Mouse (Mus musculus): ENCODE data around the gene Mmp2. TPM values are rescaled to one million over a fixed set of nuclear protein-coding genes. Genes with fewer than 3 reads are reported as not detected.
"Not testable (repeated sequence)": the region's sequence is repeated elsewhere in the genome, so short reads cannot be mapped to it uniquely, and the experiment has no call there.

The Mmp2 gene
- polyA plus RNA-seq, 1 experiment from 2014 or later, result 111 TPM

- H3K4me3 ChIP-seq, result no peak overlapping the region
- H3K27me3 ChIP-seq, result no peaks in the 10 kb centered on the region
- no peaks in the 10 kb centered on the region for H3K9me3 ChIP-seq (replicated peaks)
- 0 out of 2 replicates have a peak overlapping the region, but pooled peaks have one; percentile 23 for H3K27ac ChIP-seq
- no peak overlapping the region for H3K9ac ChIP-seq
- no peak overlapping the region for H3K4me2 ChIP-seq (replicated peaks)
- ATAC-seq (ENCODE audit: low FRiP score), result no peak
- 43% methylated on average over 7 of the region's 7 CpGs for WGBS
- no peaks in the 10 kb centered on the region for H3K36me3 ChIP-seq
- peaks cover 7% of the 10 kb centered on the region; the same call in 1 of the 2 replicates for H3K4me1 ChIP-seq
Observed at GRCm38 (mm10) chr8:92870281-92870680, 43.2 kb downstream of the Mmp2 start.

GRCm38 (mm10) chr8:92872063-92872759 is 45.1 kb downstream of the Mmp2 start:
- H3K4me1 ChIP-seq, result peaks cover 7% of the 10 kb centered on the region; the same call in 1 of the 2 replicates
- H3K27me3 ChIP-seq, result no peaks in the 10 kb centered on the region
- no peaks in the 10 kb centered on the region for H3K9me3 ChIP-seq (replicated peaks)
- ATAC-seq (ENCODE audit: low FRiP score), result no peak
- H3K4me2 ChIP-seq (replicated peaks), result no peak overlapping the region
- WGBS, result 63% methylated on average over 10 of the region's 10 CpGs
- H3K9ac ChIP-seq, result no peak overlapping the region
- no peak overlapping the region for H3K27ac ChIP-seq
- H3K4me3 ChIP-seq, result no peak overlapping the region
- no peaks in the 10 kb centered on the region for H3K36me3 ChIP-seq

- no peak overlapping the region for H3K9ac ChIP-seq
- H3K36me3 ChIP-seq, result no peaks in the 10 kb centered on the region
- H3K4me1 ChIP-seq, result no peaks in the 10 kb centered on the region
- ATAC-seq (ENCODE audit: low FRiP score), result no peak
- no peaks in the 10 kb centered on the region for H3K27me3 ChIP-seq
- WGBS, result 55% methylated on average over 10 of the region's 10 CpGs
- no peaks in the 10 kb centered on the region for H3K9me3 ChIP-seq (replicated peaks)
- no peak overlapping the region for H3K4me2 ChIP-seq (replicated peaks)
- no peak overlapping the region for H3K4me3 ChIP-seq
- no peak overlapping the region for H3K27ac ChIP-seq
Observed at GRCm38 (mm10) chr8:92875795-92876194, 48.7 kb downstream of the Mmp2 start.

- Histone ChIP-seq H3K27me3 (no peaks in the 10 kb centered on the region), H3K4me1 (no peaks in the 10 kb centered on the region), H3K9me3 (replicated peaks) (no peaks in the 10 kb centered on the region), H3K36me3 (no peaks in the 10 kb centered on the region), H3K9ac (no peak overlapping the region), H3K4me2 (replicated peaks) (no peak overlapping the region), H3K27ac (no peak overlapping the region), H3K4me3 (no peak overlapping the region)
- WGBS, result 67% methylated on average over 4 of the region's 4 CpGs
- ATAC-seq (ENCODE audit: low FRiP score), result no peak
Observed at GRCm38 (mm10) chr8:92881247-92881646, 54.2 kb downstream of the Mmp2 start.

GRCm38 (mm10) chr8:92883771-92884170 is 56.7 kb downstream of the Mmp2 start:
- Histone ChIP-seq H3K9ac (no peak overlapping the region), H3K36me3 (no peaks in the 10 kb centered on the region), H3K4me1 (no peaks in the 10 kb centered on the region), H3K9me3 (replicated peaks) (no peaks in the 10 kb centered on the region), H3K4me2 (replicated peaks) (no peak overlapping the region), H3K27ac (no peak overlapping the region), H3K4me3 (no peak overlapping the region), H3K27me3 (no peaks in the 10 kb centered on the region)
- WGBS, result 85% methylated on average over 2 of the region's 2 CpGs
- no peak for ATAC-seq (ENCODE audit: low FRiP score)

- not testable (repeated sequence) for H3K9ac ChIP-seq; H3K27me3 ChIP-seq; H3K27ac ChIP-seq; H3K4me3 ChIP-seq; H3K4me2 ChIP-seq (replicated peaks); H3K9me3 ChIP-seq (replicated peaks); H3K4me1 ChIP-seq; H3K36me3 ChIP-seq; ATAC-seq (ENCODE audit: low FRiP score)
- WGBS, result 79% methylated on average over 3 of the region's 3 CpGs
Observed at GRCm38 (mm10) chr8:92892216-92892615, 65.1 kb downstream of the Mmp2 start.

GRCm38 (mm10) chr8:92893870-92894269 is 66.8 kb downstream of the Mmp2 start:
- Histone ChIP-seq H3K4me2 (replicated peaks) (no peak overlapping the region), H3K4me1 (no peaks in the 10 kb centered on the region), H3K4me3 (no peak overlapping the region), H3K9ac (no peak overlapping the region), H3K9me3 (replicated peaks) (no peaks in the 10 kb centered on the region), H3K27ac (no peak overlapping the region), H3K27me3 (no peaks in the 10 kb centered on the region), H3K36me3 (no peaks in the 10 kb centered on the region)
- 81% methylated on average over 2 of the region's 2 CpGs for WGBS
- ATAC-seq (ENCODE audit: low FRiP score), result no peak

- ATAC-seq (ENCODE audit: low FRiP score), result no peak
- Histone ChIP-seq H3K4me2 (replicated peaks) (no peak overlapping the region), H3K27me3 (no peaks in the 10 kb centered on the region), H3K9me3 (replicated peaks) (no peaks in the 10 kb centered on the region), H3K36me3 (no peaks in the 10 kb centered on the region), H3K4me3 (no peak overlapping the region), H3K9ac (no peak overlapping the region), H3K4me1 (no peaks in the 10 kb centered on the region), H3K27ac (no peak overlapping the region)
- 90% methylated on average over 7 of the region's 7 CpGs for WGBS
Observed at GRCm38 (mm10) chr8:92895053-92895452, 68.0 kb downstream of the Mmp2 start.

GRCm38 (mm10) chr8:92896056-92896455 is 69.0 kb downstream of the Mmp2 start:
- no peaks in the 10 kb centered on the region for H3K9me3 ChIP-seq (replicated peaks)
- no peak overlapping the region for H3K27ac ChIP-seq
- no peak overlapping the region for H3K9ac ChIP-seq
- 87% methylated on average over 1 of the region's 1 CpGs for WGBS
- no peaks in the 10 kb centered on the region for H3K36me3 ChIP-seq
- no peaks in the 10 kb centered on the region for H3K27me3 ChIP-seq
- H3K4me1 ChIP-seq, result no peaks in the 10 kb centered on the region
- no peak for ATAC-seq (ENCODE audit: low FRiP score)
- no peak overlapping the region for H3K4me3 ChIP-seq
- H3K4me2 ChIP-seq (replicated peaks), result no peak overlapping the region

- 77% methylated on average over 5 of the region's 5 CpGs for WGBS
- H3K9me3 ChIP-seq (replicated peaks), result no peaks in the 10 kb centered on the region
- no peak for ATAC-seq (ENCODE audit: low FRiP score)
- H3K27ac ChIP-seq, result no peak overlapping the region
- H3K36me3 ChIP-seq, result no peaks in the 10 kb centered on the region
- no peaks in the 10 kb centered on the region for H3K4me1 ChIP-seq
- H3K9ac ChIP-seq, result no peak overlapping the region
- no peak overlapping the region for H3K4me2 ChIP-seq (replicated peaks)
- H3K27me3 ChIP-seq, result no peaks in the 10 kb centered on the region
- no peak overlapping the region for H3K4me3 ChIP-seq
Observed at GRCm38 (mm10) chr8:92896611-92897010, 69.5 kb downstream of the Mmp2 start.

GRCm38 (mm10) chr8:92897794-92898193 is 70.7 kb downstream of the Mmp2 start:
- WGBS, result 76% methylated on average over 4 of the region's 4 CpGs
- no peak for ATAC-seq (ENCODE audit: low FRiP score)

GRCm38 (mm10) chr8:92899590-92899989 is 72.5 kb downstream of the Mmp2 start:
- WGBS, result 85% methylated on average over 9 of the region's 9 CpGs

More at GRCm38 (mm10) chr8:92897794-92898193, 70.7 kb downstream of the Mmp2 start:
- Histone ChIP-seq H3K4me3 (no peak overlapping the region), H3K27me3 (no peaks in the 10 kb centered on the region), H3K36me3 (no peaks in the 10 kb centered on the region), H3K4me2 (replicated peaks) (no peak overlapping the region), H3K27ac (no peak overlapping the region), H3K4me1 (no peaks in the 10 kb centered on the region), H3K9me3 (replicated peaks) (no peaks in the 10 kb centered on the region), H3K9ac (no peak overlapping the region)

GRCm38 (mm10) chr8:92901107-92901506 is 74.0 kb downstream of the Mmp2 start, which contains the start of gene Capns2:
Gene Capns2, plus strand, starts transcription at chr8:92901407.
- no peaks in the 10 kb centered on the region for H3K36me3 ChIP-seq
- no peaks in the 10 kb centered on the region for H3K9me3 ChIP-seq (replicated peaks)
- no peak within 1 kb of the TSS for H3K4me3 ChIP-seq
- H3K4me1 ChIP-seq, result no peaks in the 10 kb centered on the region
- H3K27me3 ChIP-seq, result no peaks in the 10 kb centered on the region
- H3K4me2 ChIP-seq (replicated peaks), result no peak within 1 kb of the TSS
- WGBS, result 92% methylated on average over 5 of the region's 5 CpGs
- no peak within 1 kb of the TSS for H3K27ac ChIP-seq
- H3K9ac ChIP-seq, result no peak within 1 kb of the TSS
- ATAC-seq (ENCODE audit: low FRiP score), result no peak

More at GRCm38 (mm10) chr8:92899590-92899989, 72.5 kb downstream of the Mmp2 start:
- Histone ChIP-seq H3K27me3 (no peaks in the 10 kb centered on the region), H3K4me2 (replicated peaks) (no peak overlapping the region), H3K4me3 (no peak overlapping the region), H3K9me3 (replicated peaks) (no peaks in the 10 kb centered on the region), H3K9ac (no peak overlapping the region), H3K27ac (no peak overlapping the region), H3K4me1 (no peaks in the 10 kb centered on the region), H3K36me3 (no peaks in the 10 kb centered on the region)
- no peak for ATAC-seq (ENCODE audit: low FRiP score)

Data from hindbrain, embryonic 12.5 days (tissue).